Mouse (Mus musculus) liver, embryonic 14 days (tissue): Measurements from ENCODE around the gene Atp6v1a. TPM values are rescaled to one million over a fixed set of nuclear protein-coding genes. Genes with fewer than 3 reads are reported as not detected.

ENCODE experiments used
- polyA plus RNA-seq: library from polyadenylated mRNA; depleted of rRNA; stranded (reverse); fragments of >200 nt; gene quantifications from 2 replicates; pipeline ENCODE4 v1.2.3, GENCODE M21; 2012; rRNA removed

The Atp6v1a gene
- polyA plus RNA-seq: 11.7 and 14.3 TPM in 2 replicates

GRCm38 (mm10) chr16:44139536-44140185, at the start of gene Atp6v1a, which contains the start of gene Naa50:
Gene Atp6v1a (minus strand): TSS chr16:44139705.
Gene Naa50 (plus strand): TSS chr16:44139830.

GRCm38 (mm10) chr16:44173155-44173941, 33.8 kb upstream of the Atp6v1a start, which contains the start of gene Usf3:
Gene Usf3 (plus strand): TSS chr16:44173246.

GRCm38 (mm10) chr16:44063025-44063894, 76.2 kb downstream of the Atp6v1a start, which contains the start of gene Gramd1c:
Gene Gramd1c (minus strand): TSS chr16:44063345.

Other genes starting within 250 kb of the Atp6v1a start
- gene Ccdc191, start 249.9 kb downstream of the Atp6v1a start, polyA plus RNA-seq: 1.4 and 3.1 TPM in 2 replicates
- 9.4 and 11.5 TPM in 2 replicates for gene Qtrt2, start 212.9 kb downstream of the Atp6v1a start, polyA plus RNA-seq
- 0.24 and 0.33 TPM in 2 replicates for gene Zdhhc23, start 159.9 kb downstream of the Atp6v1a start, polyA plus RNA-seq
- gene Gramd1c, start 76.4 kb downstream of the Atp6v1a start, polyA plus RNA-seq: 1.7 and 1.9 TPM in 2 replicates
- gene Naa50, start 125 bp upstream of the Atp6v1a start, polyA plus RNA-seq: 22.0 and 24.9 TPM in 2 replicates
- 3.7 and 4.7 TPM in 2 replicates for gene Usf3, start 33.5 kb upstream of the Atp6v1a start, polyA plus RNA-seq
- 0.01 TPM in 1 of 2 replicates, not detected in the other for gene Sidt1, start 193.5 kb upstream of the Atp6v1a start, polyA plus RNA-seq
- 6.8 and 8.8 TPM in 2 replicates for gene Spice1, start 207.4 kb upstream of the Atp6v1a start, polyA plus RNA-seq